Mouse (Mus musculus) lung, embryonic 14.5 days (tissue): ENCODE results near the gene Tcaf3. TPM values are rescaled to one million over a fixed set of nuclear protein-coding genes. Genes with fewer than 3 reads are reported as not detected.

Experiments
- ATAC-seq: fragments of 200-750 bp; cut with Nextera tagmentation; 2 replicates; pipeline ENCODE4 v1.8.0; 2017; ENCODE audit warnings: mild to moderate bottlenecking, moderate TSS enrichment, moderate library complexity; ENCODE audit not compliant: insufficient read depth
- DNase-seq: peaks from one replicate; pipeline ENCODE4 v3.0.0-alpha.2; 2015
- H3K27ac ChIP-seq: fragments of 300-500 bp; sonication (generic); 2 replicates; pipeline ENCODE4 v1.5.1; 2014; ENCODE audit warnings: low read depth, mild to moderate bottlenecking, moderate library complexity
- H3K27me3 ChIP-seq: fragments of 300-500 bp; sonication (generic); 2 replicates; pipeline ENCODE4 v1.6.1; 2014; ENCODE audit warnings: low read length, control low read depth; ENCODE audit not compliant: insufficient read depth
- H3K36me3 ChIP-seq: fragments of 300-500 bp; sonication (generic); 2 replicates; pipeline ENCODE4 v1.6.1; 2014; ENCODE audit warnings: control low read depth; ENCODE audit not compliant: insufficient read depth
- H3K4me1 ChIP-seq: fragments of 300-500 bp; sonication (generic); 2 replicates; pipeline ENCODE4 v1.6.1; 2014; ENCODE audit warnings: antibody characterized with exemption, control low read depth; ENCODE audit not compliant: insufficient read depth
- H3K4me2 ChIP-seq: fragments of 300-500 bp; sonication (generic); 2 replicates; pipeline ENCODE4 v1.6.1; 2014; ENCODE audit warnings: mild to moderate bottlenecking
- H3K4me3 ChIP-seq: fragments of 300-500 bp; sonication (generic); 2 replicates; pipeline ENCODE4 v1.5.1; 2014; ENCODE audit warnings: low read depth, low read length
- H3K9ac ChIP-seq: fragments of 300-500 bp; sonication (generic); 2 replicates; pipeline ENCODE4 v1.6.1; 2014
- H3K9me3 ChIP-seq: fragments of 300-500 bp; sonication (generic); 2 replicates; pipeline ENCODE4 v1.6.1; 2016; ENCODE audit warnings: low read depth, low read length, control low read depth
- CTCF ChIP-seq: IDR thresholded peaks from 2 replicates; pipeline ENCODE4 v1.5.1; 2016; ENCODE audit warnings: antibody characterized with exemption, low read depth
- WGBS: fragments of 180-500 bp; shearing (Covaris S2); extraction: QIAGEN DNeasy Blood & Tissue Kit; methylation state at CpG from one replicate; pipeline ENCODE4 v1.1.7; 2014; 5-methylcytosine and 5-hydroxymethylcytosine counted together
- polyA plus RNA-seq: library from polyadenylated mRNA; unstranded; fragments of >200 nt; fragmentation: Nextera tagmentation; extraction: Ambion mirVana; gene quantifications from 2 replicates; pipeline ENCODE4 v1.2.1, GENCODE M21; 2014

Tcaf3 gene
- polyA plus RNA-seq, 1 experiment from 2014 or later, result not detected

DNA sequence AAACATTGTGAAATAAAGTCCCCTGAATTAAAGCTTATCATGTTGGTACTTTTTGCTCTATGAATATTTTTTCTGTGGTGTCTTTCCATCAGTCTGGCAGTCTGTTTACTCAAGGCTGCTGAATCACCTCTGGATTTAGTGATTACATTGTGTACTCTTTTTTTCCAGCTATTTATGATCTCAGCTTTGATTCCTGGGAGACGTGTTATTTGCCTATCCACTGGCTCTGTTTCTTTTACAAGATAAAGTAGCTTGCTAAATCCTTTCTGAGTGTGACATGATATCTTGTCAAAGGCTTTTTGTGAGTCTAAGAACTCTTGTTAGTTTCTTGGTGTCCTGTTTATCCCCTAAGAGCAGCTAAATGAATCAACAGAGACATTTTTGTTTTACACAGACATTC lies 52.6 kb downstream of the Tcaf3 start:
- H3K4me2 ChIP-seq, result no peak overlapping the region
- no peaks in the 10 kb centered on the region for H3K9me3 ChIP-seq
- no peaks in the 10 kb centered on the region for H3K27me3 ChIP-seq
- DNase-seq, result peak; percentile 48
- no peak overlapping the region for H3K9ac ChIP-seq
- ATAC-seq, result no peak
- H3K4me1 ChIP-seq, result peaks cover 8% of the 10 kb centered on the region
- 14% methylated on average over 1 of the region's 1 CpGs for WGBS
- H3K4me3 ChIP-seq, result no peak overlapping the region
- no peak for TF ChIP-seq CTCF
- no peaks in the 10 kb centered on the region for H3K36me3 ChIP-seq
- peak overlapping the region; percentile 26; the same call in 1 of the 2 replicates for H3K27ac ChIP-seq

DNA sequence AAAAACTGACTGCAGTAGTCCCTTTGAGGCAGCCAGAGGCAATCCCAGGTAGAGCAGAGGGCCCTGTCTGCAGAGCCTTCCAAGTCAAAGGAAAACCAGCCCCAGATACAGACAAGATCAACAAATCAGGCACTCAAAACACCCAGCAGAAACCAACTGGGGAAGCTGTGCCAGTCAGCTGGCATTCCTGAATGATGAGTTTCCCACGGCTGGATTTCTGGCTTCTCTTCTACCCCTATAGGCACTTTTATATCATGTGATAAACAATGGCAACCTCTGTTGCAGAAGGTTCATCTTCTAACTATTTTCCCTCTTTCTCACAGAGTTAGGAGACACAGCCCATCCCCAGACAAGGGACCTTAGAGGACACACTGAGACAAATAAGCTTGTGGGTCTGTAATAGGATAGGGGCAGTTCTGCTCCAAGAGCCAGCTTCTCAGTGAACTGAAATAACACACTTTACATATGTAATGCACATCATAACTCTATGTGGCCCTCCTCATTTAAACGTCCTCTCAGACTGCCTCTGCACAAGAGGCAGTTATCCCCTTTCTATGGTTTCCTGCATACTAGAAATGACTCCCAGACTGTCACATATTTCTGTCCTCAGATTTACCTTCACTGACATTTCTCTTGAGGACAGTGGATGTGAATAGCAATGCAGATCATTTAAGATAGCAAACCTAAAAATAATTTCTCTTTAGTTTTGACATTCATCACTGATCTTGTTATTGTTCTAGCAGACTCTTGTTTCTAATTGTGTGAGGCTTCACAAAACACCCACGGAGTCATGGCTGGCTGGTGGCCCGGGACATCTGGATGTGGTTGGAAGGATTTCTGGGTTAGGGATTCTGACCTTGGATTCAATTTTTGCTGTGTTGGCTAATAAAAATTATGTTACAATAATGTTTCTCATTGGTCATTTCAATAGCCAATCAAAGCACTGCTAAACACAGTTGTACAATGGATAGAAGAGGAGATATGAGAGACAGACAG lies 55.2 kb downstream of the Tcaf3 start:
- Histone ChIP-seq H3K36me3 (no peaks in the 10 kb centered on the region), H3K27me3 (no peaks in the 10 kb centered on the region), H3K27ac (peak overlapping the region; percentile 58; the same call in 1 of the 2 replicates), H3K4me1 (peaks cover 8% of the 10 kb centered on the region), H3K9me3 (no peaks in the 10 kb centered on the region), H3K9ac (no peak overlapping the region), H3K4me2 (no peak overlapping the region), H3K4me3 (no peak overlapping the region)
- 31% methylated on average over 4 of the region's 4 CpGs for WGBS
- DNase-seq (peak; percentile 78), ATAC-seq (peak; percentile 59; the same call in 1 of the 2 replicates)
- no peak for TF ChIP-seq CTCF

DNA sequence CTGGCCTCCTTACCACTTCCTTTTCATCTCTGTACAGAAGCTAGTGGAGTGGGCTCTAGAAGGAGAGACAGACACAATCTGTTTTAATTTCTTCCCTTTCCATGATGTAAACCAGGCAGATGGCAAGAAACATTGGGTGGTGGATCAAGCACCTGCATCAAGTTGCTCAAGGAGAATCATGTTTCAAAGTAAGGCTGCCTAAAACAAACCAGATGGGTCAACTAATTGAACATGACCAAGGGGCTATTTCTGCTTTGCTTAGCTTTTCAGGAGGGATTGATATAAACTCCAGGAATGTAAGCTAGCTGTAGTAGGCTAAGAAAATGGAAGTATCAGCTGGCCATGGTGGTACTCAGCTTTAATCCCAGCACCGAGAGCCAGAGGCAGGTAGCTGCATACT lies 56.8 kb downstream of the Tcaf3 start:
- no peak overlapping the region for H3K27ac ChIP-seq
- H3K4me1 ChIP-seq, result peaks cover 8% of the 10 kb centered on the region
- no peak overlapping the region for H3K4me2 ChIP-seq
- TF ChIP-seq CTCF, result no peak
- H3K36me3 ChIP-seq, result no peaks in the 10 kb centered on the region
- no peaks in the 10 kb centered on the region for H3K9me3 ChIP-seq
- no peak for DNase-seq
- no peak for ATAC-seq
- H3K9ac ChIP-seq, result no peak overlapping the region
- H3K4me3 ChIP-seq, result no peak overlapping the region
- 89% methylated on average over 1 of the region's 1 CpGs for WGBS
- no peaks in the 10 kb centered on the region for H3K27me3 ChIP-seq

DNA sequence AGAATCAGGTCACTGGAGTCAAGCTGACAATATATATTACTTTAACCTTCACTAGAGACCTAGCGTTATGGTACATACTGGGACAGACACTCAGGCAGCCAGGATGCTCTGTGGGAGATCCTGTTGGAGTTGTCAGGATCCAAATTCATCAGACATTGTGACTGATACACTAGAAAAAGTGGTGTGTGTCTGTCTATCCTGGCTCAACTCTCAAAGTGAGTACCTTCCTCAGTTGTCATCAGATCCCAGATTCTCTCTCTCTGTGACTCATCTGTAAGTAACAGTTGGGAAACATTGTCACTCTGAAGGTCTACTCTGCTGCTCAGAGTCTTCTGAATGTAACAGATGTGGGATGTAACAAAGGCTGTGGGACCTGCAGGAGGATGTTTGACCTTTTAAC lies 57.8 kb downstream of the Tcaf3 start:
- TF ChIP-seq CTCF, result no peak
- no peaks in the 10 kb centered on the region for H3K9me3 ChIP-seq
- no peak overlapping the region for H3K4me3 ChIP-seq
- no peaks in the 10 kb centered on the region for H3K27me3 ChIP-seq
- ATAC-seq (no peak), DNase-seq (no peak)
- peaks cover 5% of the 10 kb centered on the region for H3K4me1 ChIP-seq
- no peak overlapping the region for H3K4me2 ChIP-seq
- WGBS, result 86% methylated on average over 1 of the region's 1 CpGs
- no peak overlapping the region for H3K27ac ChIP-seq
- no peak overlapping the region for H3K9ac ChIP-seq
- no peaks in the 10 kb centered on the region for H3K36me3 ChIP-seq

Other genes starting within 250 kb of the Tcaf3 start
- gene Zyx, start 248.1 kb downstream of the Tcaf3 start, polyA plus RNA-seq, result 194 and 198 TPM in 2 replicates
- gene Epha1, start 224.4 kb downstream of the Tcaf3 start, polyA plus RNA-seq, result 5.7 and 7.0 TPM in 2 replicates
- not detected in 2 replicates for gene Tas2r143, start 197.5 kb downstream of the Tcaf3 start, polyA plus RNA-seq
- not detected in 2 replicates for gene Tas2r135, start 192.3 kb downstream of the Tcaf3 start, polyA plus RNA-seq
- gene Tas2r126, start 163.2 kb downstream of the Tcaf3 start, polyA plus RNA-seq, result not detected in 2 replicates
- gene Olfr458, start 132.5 kb downstream of the Tcaf3 start, polyA plus RNA-seq, result not detected in 2 replicates
- gene Olfr457, start 121.4 kb downstream of the Tcaf3 start, polyA plus RNA-seq, result not detected in 2 replicates
- gene Olfr456, start 110.5 kb downstream of the Tcaf3 start, polyA plus RNA-seq, result 0.18 TPM in 1 of 2 replicates, not detected in the other
- gene Olfr455, start 50.1 kb downstream of the Tcaf3 start, polyA plus RNA-seq, result not detected in 2 replicates
- 3.6 and 3.7 TPM in 2 replicates for gene Tcaf2, start 47.6 kb upstream of the Tcaf3 start, polyA plus RNA-seq
- gene Tcaf1, start 112.4 kb upstream of the Tcaf3 start, polyA plus RNA-seq, result 73.2 and 75.2 TPM in 2 replicates
- gene Olfr453, start 141.7 kb upstream of the Tcaf3 start, polyA plus RNA-seq, result not detected in 2 replicates
- not detected in 2 replicates for gene Olfr38, start 158.7 kb upstream of the Tcaf3 start, polyA plus RNA-seq
- not detected in 2 replicates for gene Olfr452, start 187.4 kb upstream of the Tcaf3 start, polyA plus RNA-seq
- gene Olfr450, start 214.2 kb upstream of the Tcaf3 start, polyA plus RNA-seq, result not detected in 2 replicates
- not detected in 2 replicates for gene Olfr449, start 236.7 kb upstream of the Tcaf3 start, polyA plus RNA-seq